Mouse (Mus musculus) liver, adult 2 months (tissue): ENCODE measurements at regions not wholly inside any gene's neighbourhood (a gene's known extent, or its start where the extent isn't known, plus 50 kb on each side); places are given as distances from the start of the nearest gene placed in this dataset.

Experiments
- DNase-seq: peaks from one replicate; pipeline ENCODE4 v3.0.0-alpha.2; 2011; ENCODE audit warnings: low read depth, low spot score; ENCODE audit errors: extremely low read depth
- H3K27ac ChIP-seq: fragments of 200-500 bp; replicated peaks from 2 replicates; pipeline ENCODE4 v1.5.1; 2012; ENCODE audit warnings: low read depth, mild to moderate bottlenecking, control low read depth, inconsistent platforms, low read length; ENCODE audit not compliant: insufficient read depth
- H3K27me3 ChIP-seq: fragments of 200-500 bp; 2 replicates; pipeline ENCODE4 v1.6.1; 2012; ENCODE audit warnings: mild to moderate bottlenecking, moderate library complexity, low read length, inconsistent platforms; ENCODE audit not compliant: control insufficient read depth, insufficient read depth
- H3K36me3 ChIP-seq: fragments of 200-500 bp; 2 replicates; pipeline ENCODE4 v1.6.1; 2012; ENCODE audit warnings: low read length, inconsistent platforms; ENCODE audit not compliant: control insufficient read depth, insufficient read depth
- H3K4me1 ChIP-seq: fragments of 200-500 bp; 2 replicates; pipeline ENCODE4 v1.6.1; 2011; ENCODE audit warnings: low read length; ENCODE audit not compliant: control insufficient read depth, insufficient read depth
- H3K4me3 ChIP-seq: fragments of 200-500 bp; 2 replicates; pipeline ENCODE4 v1.5.1; 2011; ENCODE audit warnings: low read depth, mild to moderate bottlenecking, control low read depth, low read length, moderate library complexity; ENCODE audit not compliant: insufficient read depth
- H3K79me2 ChIP-seq: fragments of 200-500 bp; 2 replicates; pipeline ENCODE4 v1.6.1; 2012; ENCODE audit warnings: inconsistent platforms, mild to moderate bottlenecking, low read length, moderate library complexity; ENCODE audit not compliant: control insufficient read depth, insufficient read depth
- H3K9ac ChIP-seq: fragments of 200-500 bp; 2 replicates; pipeline ENCODE4 v1.6.1; 2012; ENCODE audit warnings: low read depth, mild to moderate bottlenecking, control low read depth, inconsistent platforms, low read length
- CTCF ChIP-seq: fragments of 200-500 bp; IDR thresholded peaks from 2 replicates; pipeline ENCODE4 v1.5.1; 2011; ENCODE audit warnings: low read depth, low read length, control low read depth
- POLR2A ChIP-seq: fragments of 200-500 bp; IDR thresholded peaks from 2 replicates; pipeline ENCODE4 v1.6.1; 2011; ENCODE audit warnings: low read length, control low read depth; ENCODE audit not compliant: insufficient read depth; ENCODE audit errors: extremely low read depth
- WGBS: fragments of 180-500 bp; shearing (Covaris S2); methylation state at CpG from one replicate; pipeline ENCODE4 v1.1.7; 2018; 5-methylcytosine and 5-hydroxymethylcytosine counted together

- Histone ChIP-seq H3K4me3 (no peak overlapping the region), H3K27me3 (no peaks in the 10 kb centered on the region)
These were observed 53.0 kb upstream of the Mon1b start for GRCm38 (mm10) chr8:113582180-113582975.

GRCm38 (mm10) chr8:113583801-113584200 is 51.6 kb upstream of the Mon1b start:
- 67% methylated on average over 10 of the region's 10 CpGs for WGBS
- H3K36me3 ChIP-seq, result no peaks in the 10 kb centered on the region
- H3K27me3 ChIP-seq, result no peaks in the 10 kb centered on the region
- TF ChIP-seq CTCF, result no peak
- no peak for TF ChIP-seq POLR2A
- no peaks in the 10 kb centered on the region for H3K79me2 ChIP-seq
- no peak overlapping the region for H3K27ac ChIP-seq
- H3K4me3 ChIP-seq, result no peak overlapping the region
- no peak for DNase-seq
- no peak overlapping the region for H3K9ac ChIP-seq
- no peaks in the 10 kb centered on the region for H3K4me1 ChIP-seq

More at GRCm38 (mm10) chr8:113582180-113582975, 53.0 kb upstream of the Mon1b start:
- Histone ChIP-seq H3K79me2 (no peaks in the 10 kb centered on the region), H3K4me1 (no peaks in the 10 kb centered on the region), H3K36me3 (no peaks in the 10 kb centered on the region), H3K27ac (no peak overlapping the region), H3K9ac (no peak overlapping the region)
- TF ChIP-seq POLR2A (no peak), CTCF (peak; percentile 46)
- 26% methylated on average over 16 of the region's 16 CpGs for WGBS
- DNase-seq, result no peak
